Mouse (Mus musculus) spleen, postnatal 4 days (tissue): Measurements from ENCODE around the gene Tmc6.
A peak's percentile ranks its signal among the peaks of the same experiment; 100 is the strongest.
"Not testable (repeated sequence)": the region's sequence is repeated elsewhere in the genome, so short reads cannot be mapped to it uniquely, and the experiment has no call there.

Experiments
- DNase-seq, 2 experiments: peaks; one replicate each; pipeline ENCODE4 v3.0.0; 2022; ENCODE audit warnings: low spot score in 2 of 2

Gene Tmc6

GRCm38 (mm10) chr11:117810401-117811046 lies 28.5 kb upstream of the Tmc6 start:
- DNase-seq: peak; percentile 85 to 92

GRCm38 (mm10) chr11:117809407-117810311 lies 27.7 kb upstream of the Tmc6 start, which contains the start of the genes Gm20708 and Syngr2:
TSS of gene Gm20708 (plus strand) at chr11:117809668.
TSS of gene Syngr2 (plus strand) at chr11:117809668.
- peak; percentile 82 to 91 for DNase-seq

GRCm38 (mm10) chr11:117806781-117807180 lies 24.8 kb upstream of the Tmc6 start:
- DNase-seq: no peak

GRCm38 (mm10) chr11:117803166-117803688 lies 21.2 kb upstream of the Tmc6 start:
- DNase-seq: no peak

- DNase-seq: no peak
Observed at GRCm38 (mm10) chr11:117801650-117802049, 19.7 kb upstream of the Tmc6 start.

- no peak for DNase-seq
Observed at GRCm38 (mm10) chr11:117800038-117800437, 18.0 kb upstream of the Tmc6 start.

GRCm38 (mm10) chr11:117799174-117799573 lies 17.2 kb upstream of the Tmc6 start:
- no peak for DNase-seq

- peak in 1 of 2 experiments; percentile 55 for DNase-seq
Observed at GRCm38 (mm10) chr11:117798160-117798541, 16.2 kb upstream of the Tmc6 start.

GRCm38 (mm10) chr11:117797511-117798159 lies 15.6 kb upstream of the Tmc6 start, which contains the start of gene 6030468B19Rik:
TSS of gene 6030468B19Rik (plus strand) at chr11:117797660.
- DNase-seq: peak; percentile 82 to 87

GRCm38 (mm10) chr11:117796954-117797353 lies 15.0 kb upstream of the Tmc6 start:
- DNase-seq: no peak

- no peak for DNase-seq
Observed at GRCm38 (mm10) chr11:117794035-117794551, 12.1 kb upstream of the Tmc6 start.

GRCm38 (mm10) chr11:117792281-117792888 lies 10.4 kb upstream of the Tmc6 start:
- peak; percentile 90 to 91 for DNase-seq

- no peak for DNase-seq
Observed at GRCm38 (mm10) chr11:117791441-117791761, 9.4 kb upstream of the Tmc6 start.

- DNase-seq: peak; percentile 61 to 82
Observed at GRCm38 (mm10) chr11:117790703-117791440, 8.9 kb upstream of the Tmc6 start.

GRCm38 (mm10) chr11:117790286-117790685 lies 8.3 kb upstream of the Tmc6 start:
- DNase-seq: peak; percentile 82 to 93

GRCm38 (mm10) chr11:117788481-117788880 lies 6.5 kb upstream of the Tmc6 start:
- DNase-seq: not testable (repeated sequence)

- DNase-seq: peak; percentile 80 to 88
Observed at GRCm38 (mm10) chr11:117786294-117786693, 4.3 kb upstream of the Tmc6 start.

- DNase-seq: peak; percentile 81 to 89
Observed at GRCm38 (mm10) chr11:117783683-117784309, 1.8 kb upstream of the Tmc6 start.

GRCm38 (mm10) chr11:117783089-117783488 lies 1.1 kb upstream of the Tmc6 start:
- DNase-seq: peak; percentile 88 to 95

GRCm38 (mm10) chr11:117782705-117783034 lies 672 bp upstream of the Tmc6 start:
- no peak for DNase-seq
